Mouse (Mus musculus): ENCODE results near the gene Syngr2.
"Not testable (repeated sequence)": the region's sequence is repeated elsewhere in the genome, so short reads cannot be mapped to it uniquely, and the experiment has no call there.

Syngr2 gene

DNA sequence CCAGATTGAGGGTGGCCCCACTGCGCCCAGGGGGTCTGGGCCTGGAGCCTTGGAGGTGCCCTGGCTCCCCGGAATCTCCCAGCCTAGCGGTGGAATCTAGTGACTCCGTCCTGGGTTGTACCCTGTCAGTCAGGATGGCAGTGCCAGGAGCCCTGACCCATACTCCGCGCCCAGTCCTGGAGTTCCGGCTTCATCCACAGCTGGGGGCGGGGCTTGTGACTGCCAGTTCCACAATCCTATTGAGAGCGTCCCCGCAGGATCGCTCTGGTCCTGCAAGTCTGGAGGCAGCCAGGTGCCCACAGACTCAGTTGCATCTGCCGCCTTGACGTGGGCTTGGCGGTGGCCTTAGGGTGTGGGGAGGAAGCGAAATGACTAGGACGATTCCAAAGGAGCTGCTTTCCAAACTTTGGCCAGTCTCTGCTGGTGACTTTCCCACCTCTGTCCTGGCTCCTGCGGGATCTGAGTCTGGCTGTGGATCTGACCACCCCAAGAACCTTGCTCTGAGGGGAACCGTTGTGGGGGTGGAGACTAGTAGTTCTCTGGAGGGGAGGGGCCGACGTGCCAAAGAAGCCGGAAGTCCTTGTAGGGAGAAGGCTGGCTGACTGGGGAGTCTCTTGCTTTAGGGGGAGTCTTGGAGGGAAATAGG, 1.1 kb downstream of the Syngr2 start:
- no peak for DNase-seq (ENCODE audit: low read depth, low spot score)

DNA sequence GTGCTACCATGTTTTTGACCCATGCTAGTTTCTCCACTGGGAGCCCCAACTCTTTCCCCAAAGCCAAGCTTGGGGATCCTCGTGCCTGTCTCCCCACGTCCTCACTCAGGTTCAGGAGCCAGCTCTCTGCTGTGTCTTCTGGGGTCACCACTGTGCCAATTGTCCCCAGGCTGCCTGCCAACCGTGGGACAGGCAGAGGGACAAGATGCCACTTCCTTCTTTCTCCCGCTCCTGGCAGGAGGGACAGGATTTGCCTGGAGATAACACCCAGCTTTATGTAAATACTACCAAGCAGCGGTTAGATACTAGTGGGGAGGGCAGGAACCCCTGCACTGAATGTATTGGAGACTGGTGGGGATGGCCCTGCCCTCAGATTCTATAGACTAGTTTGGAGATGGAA, 4.4 kb downstream of the Syngr2 start:
- no peak for DNase-seq (ENCODE audit: low read depth, low spot score)

DNA sequence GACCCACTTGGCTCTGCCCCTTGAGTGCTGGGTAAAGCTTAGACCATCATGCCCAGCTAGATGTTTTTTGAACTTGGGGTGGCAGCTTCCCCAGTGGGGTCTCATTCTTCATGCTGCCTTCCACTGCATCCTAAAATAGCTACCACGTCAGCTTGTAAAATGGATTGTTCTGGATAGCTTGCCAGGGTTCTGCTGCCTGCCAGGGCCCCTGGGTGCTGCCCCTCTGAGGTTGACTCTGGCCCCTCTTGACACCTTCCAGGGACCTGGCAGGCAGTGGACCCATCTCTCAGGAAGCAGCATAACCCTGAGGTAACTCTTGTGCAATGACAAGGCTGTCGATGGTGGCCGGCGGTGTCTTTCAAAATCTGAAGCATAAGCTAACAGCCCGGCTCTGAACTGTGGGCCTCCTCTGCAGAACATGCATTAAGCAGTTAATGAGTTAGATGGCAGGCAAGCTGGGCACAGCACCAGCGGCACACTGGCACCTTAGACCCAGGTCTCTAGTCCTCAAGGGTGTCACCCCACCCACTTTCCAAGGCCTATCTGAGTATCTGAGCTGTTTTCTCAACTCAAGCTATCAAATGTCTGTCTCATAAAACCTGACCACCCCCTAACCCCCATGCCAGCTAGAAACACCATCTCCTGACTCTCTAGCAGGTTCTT, 5.4 kb downstream of the Syngr2 start:
- DNase-seq (ENCODE audit: low read depth, low spot score) = no peak

DNA sequence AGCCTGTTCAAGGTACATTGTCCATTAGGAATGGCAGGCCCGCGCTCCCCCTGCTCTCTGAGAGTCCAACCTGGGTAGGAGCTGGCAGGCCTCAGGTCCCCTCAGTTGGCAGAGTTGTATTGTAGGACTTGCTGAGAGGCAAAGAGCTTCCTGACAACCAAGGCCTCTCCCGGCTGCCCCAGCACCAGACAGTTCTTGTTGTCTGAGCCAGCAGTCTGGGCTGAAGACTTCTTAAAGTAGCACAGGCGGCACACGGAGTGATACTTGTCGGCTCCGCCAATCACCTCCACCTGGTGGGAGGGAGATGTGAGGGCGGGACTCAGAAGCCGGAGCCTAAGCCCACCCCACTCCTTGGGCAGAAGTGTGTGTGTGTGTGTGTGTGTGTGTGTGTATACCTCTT, 6.4 kb downstream of the Syngr2 start:
- DNase-seq (ENCODE audit: low read depth, low spot score) = not testable (repeated sequence)

DNA sequence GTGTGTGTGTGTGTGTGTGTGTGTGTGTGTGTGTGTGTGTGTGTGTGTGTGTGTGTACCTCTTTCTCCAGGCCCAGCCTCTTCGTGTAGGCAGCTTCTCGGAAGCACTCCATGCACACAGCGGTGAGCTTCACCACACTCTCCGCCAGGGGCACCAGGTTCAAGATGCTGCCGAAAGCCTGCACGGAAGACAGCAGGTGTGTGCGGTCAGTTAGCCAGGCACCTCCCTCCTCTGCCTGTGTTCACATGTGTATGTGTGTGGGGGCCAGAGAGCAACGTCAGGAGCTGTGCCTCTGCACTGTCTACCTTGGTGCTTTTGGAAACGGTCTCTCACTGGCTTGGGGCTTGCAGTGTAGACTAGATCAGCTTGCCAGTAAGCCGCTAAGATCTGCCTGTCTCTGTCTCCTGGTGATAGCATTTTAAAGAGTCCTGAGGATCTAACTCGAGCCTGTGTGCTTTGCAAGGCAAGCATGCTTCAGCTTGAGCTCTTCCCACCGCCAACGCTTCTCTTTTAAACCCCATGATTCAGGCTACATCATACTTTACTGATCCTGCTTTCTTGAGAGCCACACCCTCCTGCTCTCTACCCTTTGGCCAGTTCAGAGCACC, 7.0 kb downstream of the Syngr2 start:
- DNase-seq (ENCODE audit: low read depth, low spot score) = no peak

- no peak for DNase-seq (ENCODE audit: low read depth, low spot score)
Observed at GRCm38 (mm10) chr11:117819095-117819494, 9.6 kb downstream of the Syngr2 start.

GRCm38 (mm10) chr11:117820173-117820572, 10.7 kb downstream of the Syngr2 start:
- DNase-seq (ENCODE audit: low read depth, low spot score) = no peak

DNA sequence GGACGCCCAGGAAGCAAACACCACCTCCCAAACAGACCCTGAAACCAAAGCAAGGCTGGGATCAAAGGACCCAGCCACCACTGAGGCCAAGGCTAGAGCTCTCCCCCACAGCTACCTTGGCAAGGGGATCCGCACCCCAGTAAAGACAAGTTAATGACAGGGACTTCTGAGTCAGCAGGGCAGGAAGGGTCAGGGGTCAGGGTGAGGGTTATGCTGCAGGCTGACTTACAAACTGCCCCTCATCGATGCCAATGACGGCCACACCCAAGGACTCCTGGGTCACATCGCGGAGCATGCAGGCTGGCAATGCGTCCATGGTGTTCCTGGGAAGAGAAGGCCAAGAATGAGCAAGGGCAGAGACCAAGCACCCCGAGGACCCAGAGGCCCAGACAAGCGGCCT, 12.4 kb downstream of the Syngr2 start:
- DNase-seq (ENCODE audit: low read depth, low spot score) = no peak

DNA sequence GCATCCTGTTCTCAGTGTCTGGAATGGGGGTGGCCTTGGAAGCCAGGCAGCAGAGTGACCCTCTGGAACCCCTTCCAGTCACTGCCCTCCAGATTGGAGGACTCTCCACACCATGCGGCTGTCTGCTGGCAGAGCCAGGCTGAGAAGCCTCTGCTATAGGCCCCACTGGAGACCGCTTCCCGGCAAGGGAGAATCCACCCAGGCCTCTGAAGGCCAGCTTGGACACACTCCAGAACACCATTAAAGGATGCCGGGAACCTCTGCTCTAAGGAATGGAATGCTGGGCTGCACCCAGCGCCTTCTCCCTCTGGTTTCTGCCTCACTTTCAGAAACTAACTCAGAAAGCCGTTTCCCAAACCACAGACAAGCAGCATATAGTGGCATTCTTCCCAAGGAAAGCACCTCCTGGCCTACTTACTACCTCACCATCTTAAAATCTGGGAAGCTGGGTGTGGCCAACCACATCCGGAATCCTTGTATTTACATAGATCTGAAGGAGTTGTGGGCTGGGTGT, 13.3 kb downstream of the Syngr2 start:
- no peak for DNase-seq (ENCODE audit: low read depth, low spot score)

DNA sequence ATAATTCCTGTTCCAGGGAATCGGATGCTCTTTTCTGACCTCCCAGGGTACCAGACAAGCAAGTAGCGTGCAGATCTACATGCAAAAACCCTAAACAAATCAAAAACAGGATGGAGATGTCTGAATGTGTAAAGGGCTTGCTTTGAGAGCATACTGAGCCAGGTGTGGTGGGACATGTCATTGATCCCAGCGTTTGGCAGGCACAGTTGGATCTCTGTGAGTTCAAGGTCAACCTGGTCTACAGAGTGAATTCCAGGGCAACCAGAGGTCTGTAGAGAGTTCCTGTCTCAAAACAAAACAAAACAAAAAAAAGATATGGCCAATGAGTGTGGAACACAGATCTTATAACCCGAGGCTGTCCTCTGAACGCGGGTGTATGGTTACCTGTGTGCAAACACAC, 13.9 kb downstream of the Syngr2 start:
- no peak for DNase-seq (ENCODE audit: low read depth, low spot score)

DNA sequence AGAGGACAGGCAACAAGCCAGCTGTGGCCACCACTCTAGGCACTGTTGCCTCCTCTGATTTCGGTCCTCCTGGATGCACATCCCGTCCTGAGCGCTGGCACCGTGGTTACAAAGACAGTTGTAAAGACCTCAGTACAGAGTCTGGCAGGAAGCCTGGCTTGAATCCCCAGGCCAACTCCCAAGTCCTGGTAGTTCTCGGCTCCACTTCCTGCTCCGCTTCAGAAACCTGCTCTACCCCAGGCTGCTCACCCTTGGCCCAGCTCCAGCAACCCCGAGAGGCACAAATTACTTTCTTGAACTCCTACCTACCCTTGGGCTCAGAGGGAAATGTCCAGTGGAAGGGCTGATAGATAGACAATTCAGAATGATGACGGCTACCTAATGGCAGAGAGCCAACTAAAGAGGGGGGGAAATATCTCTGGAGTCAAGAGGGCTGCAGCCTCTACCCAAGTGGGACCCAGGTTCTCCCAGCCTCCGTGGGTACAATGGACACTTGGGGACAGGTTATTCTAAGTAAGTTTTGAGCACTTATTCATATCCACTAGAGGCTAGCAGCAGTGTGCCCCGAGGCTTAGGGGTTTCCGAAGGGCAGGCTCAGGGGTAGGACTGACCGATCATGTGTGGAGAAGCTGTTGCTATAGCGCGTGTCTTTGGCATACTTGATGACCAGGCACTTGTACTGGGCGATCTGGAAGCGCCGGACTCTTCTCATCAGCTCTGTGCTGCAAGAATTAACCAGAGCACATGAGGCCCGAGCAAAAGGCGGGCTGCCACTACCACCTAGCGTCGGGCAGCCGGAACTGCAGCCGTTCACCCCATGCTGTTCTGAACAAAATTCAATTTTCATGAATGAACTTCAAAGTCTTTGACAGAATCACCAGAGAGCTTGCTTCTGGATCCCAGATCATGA, 14.8 kb downstream of the Syngr2 start:
- DNase-seq (ENCODE audit: low read depth, low spot score) = no peak

DNA sequence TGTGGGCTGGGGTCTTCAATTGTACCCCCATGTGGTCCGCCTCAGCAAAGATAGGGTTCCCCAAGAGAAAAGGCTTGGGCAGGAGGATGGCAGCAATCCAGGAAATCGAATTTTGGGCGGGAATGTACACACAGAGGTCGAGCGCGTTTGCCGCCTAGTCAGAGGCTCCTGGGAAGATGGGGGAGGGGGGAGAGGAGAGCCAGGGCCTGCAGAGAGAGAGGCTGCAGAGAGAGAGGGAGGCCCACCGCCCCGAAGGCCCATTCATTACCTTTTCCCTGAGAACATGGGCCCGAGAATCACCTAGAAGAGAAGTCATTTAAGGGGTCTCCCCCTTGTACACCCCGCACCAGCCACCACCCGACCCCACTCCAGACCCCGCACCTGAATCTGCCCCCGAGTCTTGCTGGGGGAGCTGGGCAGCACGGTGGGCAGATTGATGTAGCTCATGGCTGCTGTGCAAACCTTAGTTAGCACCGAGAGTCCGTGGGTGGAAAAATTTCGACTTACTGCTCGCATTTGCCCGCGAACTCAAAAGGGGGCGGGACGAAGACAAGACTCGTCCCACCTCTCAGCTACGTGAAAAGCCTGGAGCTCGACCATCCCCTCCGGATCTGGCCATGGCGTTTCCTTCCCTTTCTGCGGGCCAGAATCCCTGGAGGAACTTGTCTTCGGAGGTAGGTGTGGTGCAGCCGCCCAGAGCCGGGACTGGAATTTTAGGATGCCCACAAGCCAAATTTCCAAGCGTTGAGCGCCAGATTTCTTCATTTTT, 16.0 kb downstream of the Syngr2 start, which contains the start of the genes Afmid and Tk1:
TSS of gene Afmid (plus strand) at position 592 of the 769 bp plus-strand sequence.
TSS of gene Tk1 (minus strand) at position 760 of the 769 bp plus-strand sequence.
- peak; percentile 91 for DNase-seq (ENCODE audit: low read depth, low spot score)

GRCm38 (mm10) chr11:117826164-117826563, 16.7 kb downstream of the Syngr2 start:
- DNase-seq (ENCODE audit: low read depth, low spot score) = no peak

DNA sequence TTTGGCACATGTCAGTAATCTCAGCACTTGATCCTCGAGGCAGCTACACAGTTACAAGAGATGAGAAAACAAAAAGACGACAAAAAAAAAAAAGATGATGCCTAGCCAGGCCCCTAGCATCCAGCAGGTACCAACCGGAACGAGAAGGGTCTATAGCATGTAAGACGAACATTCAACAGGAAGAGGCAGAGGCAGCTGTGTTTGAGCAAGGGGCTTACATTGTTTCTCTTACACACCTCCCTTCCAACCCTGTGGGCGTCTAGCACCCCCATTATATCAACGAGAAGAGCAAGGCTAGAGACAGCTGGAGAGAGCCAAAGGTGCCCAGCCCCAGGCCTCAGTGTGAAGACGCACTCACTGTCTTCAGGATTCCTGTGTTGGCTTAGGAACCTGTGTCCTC, 17.4 kb downstream of the Syngr2 start:
- DNase-seq (ENCODE audit: low read depth, low spot score) = no peak

DNA sequence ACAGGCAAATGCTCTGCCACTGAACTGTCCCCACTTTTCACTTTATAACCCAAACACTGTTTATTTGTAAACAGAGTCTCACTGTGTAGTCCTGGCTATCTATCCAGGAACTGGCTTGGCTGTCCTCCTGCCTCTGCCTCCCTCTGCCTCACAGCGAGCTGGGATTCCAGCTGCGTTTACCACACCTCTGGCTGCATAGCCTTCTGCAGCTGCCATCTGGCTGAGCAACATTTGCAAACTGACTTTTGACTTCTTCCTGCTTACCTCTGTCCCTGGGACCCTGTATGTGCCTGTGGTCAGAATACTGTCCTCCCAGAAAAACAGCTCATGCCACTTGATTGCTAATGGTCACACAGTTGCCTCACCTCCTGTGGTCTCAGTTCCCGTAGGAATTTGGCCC, 17.9 kb downstream of the Syngr2 start:
- no peak for DNase-seq (ENCODE audit: low read depth, low spot score)

- DNase-seq (ENCODE audit: low read depth, low spot score) = no peak
Observed at GRCm38 (mm10) chr11:117828149-117828887, 18.9 kb downstream of the Syngr2 start.

GRCm38 (mm10) chr11:117828888-117829604, 19.6 kb downstream of the Syngr2 start:
- DNase-seq (ENCODE audit: low read depth, low spot score) = no peak

- no peak for DNase-seq (ENCODE audit: low read depth, low spot score)
Observed at GRCm38 (mm10) chr11:117829671-117830215, 20.3 kb downstream of the Syngr2 start.

DNA sequence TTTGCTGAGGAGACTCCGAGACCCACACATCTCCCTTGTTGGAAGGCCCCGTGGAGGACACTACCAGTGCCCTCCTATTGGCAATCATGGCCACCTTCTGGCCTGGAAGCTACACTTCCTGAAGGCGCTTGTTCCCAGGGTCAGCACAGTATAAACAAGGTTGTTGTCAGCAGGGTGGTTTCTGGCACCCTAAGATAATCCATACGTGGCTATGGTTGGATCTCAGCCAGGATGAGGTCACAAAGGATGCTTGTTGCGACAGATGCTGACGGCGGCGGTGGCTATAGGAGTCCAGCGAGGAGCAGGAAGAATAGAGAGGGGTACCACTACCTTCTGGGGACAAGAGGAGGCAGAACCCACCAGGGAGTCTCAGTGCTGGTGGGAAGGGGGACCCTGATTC, 20.9 kb downstream of the Syngr2 start:
- no peak for DNase-seq (ENCODE audit: low read depth, low spot score)

Measured in WW6 (cell line).